Mouse (Mus musculus) adrenal gland, postnatal 25 days (tissue): ENCODE measurements around the gene Xab2. TPM values are rescaled to one million over a fixed set of nuclear protein-coding genes. Genes with fewer than 3 reads are reported as not detected.
"Not testable (repeated sequence)": the region's sequence is repeated elsewhere in the genome, so short reads cannot be mapped to it uniquely, and the experiment has no call there.

Source experiments
- DNase-seq: peaks from one replicate; pipeline ENCODE4 v3.0.0; 2021; ENCODE audit warnings: mixed read lengths
- total RNA-seq: library from RNA; stranded (reverse); gene quantifications from 2 replicates; pipeline ENCODE4 v1.2.3, GENCODE M21; 2021

Xab2 gene
- total RNA-seq, 1 experiment from 2014 or later = 40.9 TPM

GRCm38 (mm10) chr8:3609046-3609815 lies 11.9 kb downstream of the Xab2 start:
- DNase-seq = no peak

GRCm38 (mm10) chr8:3607822-3608221 lies 13.3 kb downstream of the Xab2 start:
- no peak for DNase-seq

GRCm38 (mm10) chr8:3606593-3606992 lies 14.5 kb downstream of the Xab2 start:
- DNase-seq = peak; percentile 34

GRCm38 (mm10) chr8:3603439-3603838 lies 17.7 kb downstream of the Xab2 start:
- no peak for DNase-seq

GRCm38 (mm10) chr8:3600401-3600800 lies 20.7 kb downstream of the Xab2 start:
- no peak for DNase-seq

GRCm38 (mm10) chr8:3599219-3599618 lies 21.9 kb downstream of the Xab2 start:
- no peak for DNase-seq

- DNase-seq = no peak
Measured at GRCm38 (mm10) chr8:3598054-3598453, 23.1 kb downstream of the Xab2 start.

GRCm38 (mm10) chr8:3594466-3594865 lies 26.6 kb downstream of the Xab2 start:
- no peak for DNase-seq

GRCm38 (mm10) chr8:3593470-3593869 lies 27.6 kb downstream of the Xab2 start:
- DNase-seq = peak; percentile 38

- no peak for DNase-seq
Measured at GRCm38 (mm10) chr8:3588258-3588633, 32.9 kb downstream of the Xab2 start.

- DNase-seq = peak; percentile 60
Measured at GRCm38 (mm10) chr8:3587391-3588257, 33.5 kb downstream of the Xab2 start.

GRCm38 (mm10) chr8:3586993-3587390 lies 34.1 kb downstream of the Xab2 start, which contains the start of gene Camsap3:
Gene Camsap3 (plus strand): TSS chr8:3587293.
- DNase-seq = no peak

GRCm38 (mm10) chr8:3586452-3586851 lies 34.7 kb downstream of the Xab2 start:
- DNase-seq = no peak

GRCm38 (mm10) chr8:3581961-3582360 lies 39.2 kb downstream of the Xab2 start:
- not testable (repeated sequence) for DNase-seq

- DNase-seq = no peak
Measured at GRCm38 (mm10) chr8:3579390-3580364, 41.4 kb downstream of the Xab2 start.

GRCm38 (mm10) chr8:3576211-3576960 lies 44.7 kb downstream of the Xab2 start:
- no peak for DNase-seq

- DNase-seq = no peak
Measured at GRCm38 (mm10) chr8:3574546-3574945, 46.6 kb downstream of the Xab2 start.

GRCm38 (mm10) chr8:3569784-3570183 lies 51.3 kb downstream of the Xab2 start:
- no peak for DNase-seq

GRCm38 (mm10) chr8:3568378-3568777 lies 52.7 kb downstream of the Xab2 start:
- DNase-seq = no peak

GRCm38 (mm10) chr8:3567641-3568371 lies 53.3 kb downstream of the Xab2 start, which contains the start of gene C330021F23Rik:
Gene C330021F23Rik (plus strand): TSS chr8:3567990.
- no peak for DNase-seq
